Mouse (Mus musculus): ENCODE measurements around the gene H2afy.

- TF ChIP-seq POLR2A (IDR thresholded peaks at IDR 0.05; ENCODE audit: control insufficient read depth, extremely low read depth, insufficient read depth, low read length, poor library complexity): no peak
- TF ChIP-seq CTCF (IDR thresholded peaks at IDR 0.05; ENCODE audit: borderline replicate concordance, control insufficient read depth, extremely low read depth, insufficient read depth, low read length, poor library complexity): no peak
These were observed 6.6 kb downstream of the H2afy start for GRCm38 (mm10) chr13:56129578-56129977.

Data from thymus, adult 2 months (tissue).